Mouse (Mus musculus): ENCODE measurements around the gene Tpp1. TPM values are rescaled to one million over a fixed set of nuclear protein-coding genes. Genes with fewer than 3 reads are reported as not detected.

Gene Tpp1
- total RNA-seq, 1 experiment, result 53.1 TPM

GRCm38 (mm10) chr7:105783861-105784260, 31.8 kb upstream of the Tpp1 start:
- H3K4me3 ChIP-seq (ENCODE audit: insufficient read depth in 1 of 2, low read depth in 1 of 2, low read length in 2 of 2, poor library complexity in 1 of 2, severe bottlenecking in 1 of 2), result no peak overlapping the region
- H3K4me1 ChIP-seq (ENCODE audit: control insufficient read depth in 2 of 2, insufficient read depth in 2 of 2, low read length in 2 of 2, poor library complexity in 1 of 2), result 0 out of 4 replicates have a peak, but pooled peaks cover 1 to 2% of the 10 kb centered on the region in 2 experiments

GRCm38 (mm10) chr7:105778553-105779265, 26.7 kb upstream of the Tpp1 start:
- no peaks in the 10 kb centered on the region for H3K4me1 ChIP-seq (ENCODE audit: control insufficient read depth in 2 of 2, insufficient read depth in 2 of 2, low read length in 2 of 2, poor library complexity in 1 of 2)
- DNase-seq (ENCODE audit: low read depth, low spot score), result no peak
- H3K4me3 ChIP-seq (ENCODE audit: insufficient read depth in 1 of 2, low read depth in 1 of 2, low read length in 2 of 2, poor library complexity in 1 of 2, severe bottlenecking in 1 of 2), result no peak overlapping the region
- H3K27ac ChIP-seq (ENCODE audit: insufficient read depth, low read depth, low read length, poor library complexity, severe bottlenecking), result no peak overlapping the region
- no peaks in the 10 kb centered on the region for H3K9me3 ChIP-seq (ENCODE audit: control insufficient read depth, insufficient read depth, low read depth, low read length)
- TF ChIP-seq ZC3H11A (IDR thresholded peaks at IDR 0.05; ENCODE audit: borderline replicate concordance, low read depth, low read length), result no peak
- no peak for TF ChIP-seq HCFC1 (IDR thresholded peaks at IDR 0.05; ENCODE audit: borderline replicate concordance, insufficient read depth, low read length)
- TF ChIP-seq CHD2 (IDR thresholded peaks at IDR 0.05; ENCODE audit: low read depth, low read length), result no peak
- no peak for TF ChIP-seq MAFK (IDR thresholded peaks at IDR 0.05; ENCODE audit: insufficient read depth, low read depth, low read length)
- no peak for TF ChIP-seq ZNF384 (IDR thresholded peaks at IDR 0.05; ENCODE audit: low read depth, low read length)
- no peaks in the 10 kb centered on the region for H3K36me3 ChIP-seq (ENCODE audit: control insufficient read depth, insufficient read depth, low read length, poor library complexity, severe bottlenecking)
- H3K9ac ChIP-seq (ENCODE audit: insufficient read depth, low read depth, low read length, poor library complexity, severe bottlenecking), result no peak overlapping the region
- in situ Hi-C loops (cut with MboI; ENCODE audit: low sequenced_read_pairs in 2 of 2, unreplicated experiment in 2 of 2), result no loop called here

More at GRCm38 (mm10) chr7:105783861-105784260, 31.8 kb upstream of the Tpp1 start:
- Histone ChIP-seq H3K27ac (ENCODE audit: insufficient read depth, low read depth, low read length, poor library complexity, severe bottlenecking) (no peak overlapping the region), H3K36me3 (ENCODE audit: control insufficient read depth, insufficient read depth, low read length, poor library complexity, severe bottlenecking) (no peaks in the 10 kb centered on the region), H3K9me3 (ENCODE audit: control insufficient read depth, insufficient read depth, low read depth, low read length) (no peaks in the 10 kb centered on the region), H3K9ac (ENCODE audit: insufficient read depth, low read depth, low read length, poor library complexity, severe bottlenecking) (no peak overlapping the region)
- TF ChIP-seq ZNF384 (IDR thresholded peaks at IDR 0.05; ENCODE audit: low read depth, low read length), result no peak
- TF ChIP-seq HCFC1 (IDR thresholded peaks at IDR 0.05; ENCODE audit: borderline replicate concordance, insufficient read depth, low read length), result no peak
- TF ChIP-seq MAFK (IDR thresholded peaks at IDR 0.05; ENCODE audit: insufficient read depth, low read depth, low read length), result no peak
- TF ChIP-seq ZC3H11A (IDR thresholded peaks at IDR 0.05; ENCODE audit: borderline replicate concordance, low read depth, low read length), result no peak
- no peak for TF ChIP-seq CHD2 (IDR thresholded peaks at IDR 0.05; ENCODE audit: low read depth, low read length)
- DNase-seq (ENCODE audit: low read depth, low spot score), result no peak
- in situ Hi-C loops (cut with MboI; ENCODE audit: low sequenced_read_pairs in 2 of 2, unreplicated experiment in 2 of 2), result no loop called here

- no peak for DNase-seq (ENCODE audit: low read depth, low spot score)
- Histone ChIP-seq H3K9me3 (ENCODE audit: control insufficient read depth, insufficient read depth, low read depth, low read length) (no peaks in the 10 kb centered on the region), H3K4me1 (ENCODE audit: control insufficient read depth in 2 of 2, insufficient read depth in 2 of 2, low read length in 2 of 2, poor library complexity in 1 of 2) (no peaks in the 10 kb centered on the region), H3K4me3 (ENCODE audit: insufficient read depth in 1 of 2, low read depth in 1 of 2, low read length in 2 of 2, poor library complexity in 1 of 2, severe bottlenecking in 1 of 2) (no peak overlapping the region), H3K27ac (ENCODE audit: insufficient read depth, low read depth, low read length, poor library complexity, severe bottlenecking) (no peak overlapping the region), H3K36me3 (ENCODE audit: control insufficient read depth, insufficient read depth, low read length, poor library complexity, severe bottlenecking) (no peaks in the 10 kb centered on the region), H3K9ac (ENCODE audit: insufficient read depth, low read depth, low read length, poor library complexity, severe bottlenecking) (no peak overlapping the region)
- TF ChIP-seq ZNF384 (IDR thresholded peaks at IDR 0.05; ENCODE audit: low read depth, low read length) (no peak), CHD2 (IDR thresholded peaks at IDR 0.05; ENCODE audit: low read depth, low read length) (no peak), MAFK (IDR thresholded peaks at IDR 0.05; ENCODE audit: insufficient read depth, low read depth, low read length) (no peak)
- in situ Hi-C loops (cut with MboI; ENCODE audit: low sequenced_read_pairs in 2 of 2, unreplicated experiment in 2 of 2), result no loop called here
These were observed 25.9 kb upstream of the Tpp1 start for GRCm38 (mm10) chr7:105777797-105778552.

GRCm38 (mm10) chr7:105777316-105777715, 25.3 kb upstream of the Tpp1 start:
- in situ Hi-C loops (cut with MboI; ENCODE audit: low sequenced_read_pairs in 2 of 2, unreplicated experiment in 2 of 2), result no loop called here
- no peaks in the 10 kb centered on the region for H3K36me3 ChIP-seq (ENCODE audit: control insufficient read depth, insufficient read depth, low read length, poor library complexity, severe bottlenecking)
- no peak overlapping the region for H3K27ac ChIP-seq (ENCODE audit: insufficient read depth, low read depth, low read length, poor library complexity, severe bottlenecking)
- H3K9ac ChIP-seq (ENCODE audit: insufficient read depth, low read depth, low read length, poor library complexity, severe bottlenecking), result no peak overlapping the region
- no peak for TF ChIP-seq ZC3H11A (IDR thresholded peaks at IDR 0.05; ENCODE audit: borderline replicate concordance, low read depth, low read length)
- H3K4me3 ChIP-seq (ENCODE audit: insufficient read depth in 1 of 2, low read depth in 1 of 2, low read length in 2 of 2, poor library complexity in 1 of 2, severe bottlenecking in 1 of 2), result no peak overlapping the region
- DNase-seq (ENCODE audit: low read depth, low spot score), result no peak
- H3K9me3 ChIP-seq (ENCODE audit: control insufficient read depth, insufficient read depth, low read depth, low read length), result no peaks in the 10 kb centered on the region
- no peaks in the 10 kb centered on the region for H3K4me1 ChIP-seq (ENCODE audit: control insufficient read depth in 2 of 2, insufficient read depth in 2 of 2, low read length in 2 of 2, poor library complexity in 1 of 2)
